Comparison of ENCODE assay signal across 13 mouse cellular contexts in genomic region chr8:117347556-117347955, GRCm38 (mm10).
DNase-seq lines count a peak whose midpoint lies in the region; ATAC-seq and TF ChIP-seq lines count a peak whose summit lies in the region.
"Had no signal": no experiment of that assay in that cellular context is flagged by ENCODE, and none has a peak within 500 bp of the region (broad histone marks: within the 10 kb centered on the region; RNA-seq: fewer than 3 reads in every experiment).

No protein-coding gene starts in this region.

- 51% methylated on average over 4 of the region's 4 CpGs for WGBS in hindbrain, embryonic 12.5 days
- 68% methylated on average over 4 of the region's 4 CpGs for WGBS in hindbrain, embryonic 11.5 days
- WGBS in hindbrain, postnatal 0 days, result 52% methylated on average over 4 of the region's 4 CpGs
- WGBS in kidney, postnatal 0 days, result 47% methylated on average over 4 of the region's 4 CpGs
- 25% methylated on average over 4 of the region's 4 CpGs for WGBS in small intestine, adult 2 months
- 79% methylated on average over 4 of the region's 4 CpGs for WGBS in limb, embryonic 10.5 days

- H3K27me3 ChIP-seq in hindbrain, embryonic 12.5 days, result no peaks in the 10 kb centered on the region
- no peaks in the 10 kb centered on the region for H3K27me3 ChIP-seq in hindbrain, embryonic 11.5 days (ENCODE audit: control insufficient read depth, insufficient read depth, low read length)
- no peaks in the 10 kb centered on the region for H3K27me3 ChIP-seq in hindbrain, postnatal 0 days (ENCODE audit: insufficient read depth, low read length)
- no peaks in the 10 kb centered on the region for H3K27me3 ChIP-seq in kidney, postnatal 0 days (ENCODE audit: insufficient read depth, low read length)
- no peaks in the 10 kb centered on the region for H3K27me3 ChIP-seq in small intestine, adult 2 months (ENCODE audit: control insufficient read depth, insufficient read depth, low read length)
- no peaks in the 10 kb centered on the region for H3K27me3 ChIP-seq in limb, embryonic 10.5 days (ENCODE audit: low read depth, poor library complexity, severe bottlenecking)
- H3K27me3 ChIP-seq: lung, embryonic 15.5 days had no signal

- no peak for TF ChIP-seq CTCF in hindbrain, postnatal 0 days (IDR thresholded peaks at IDR 0.05; ENCODE audit: low read depth)
- TF ChIP-seq CTCF in kidney, postnatal 0 days (IDR thresholded peaks at IDR 0.05; ENCODE audit: low read depth), result no peak
- no peak for TF ChIP-seq CTCF in small intestine, adult 2 months (IDR thresholded peaks at IDR 0.05; ENCODE audit: extremely low read depth, insufficient read length, insufficient replicate concordance, low read depth, low read length)

- H3K4me2 ChIP-seq in hindbrain, embryonic 12.5 days (replicated peaks), result no peak overlapping the region
- no peak overlapping the region for H3K4me2 ChIP-seq in hindbrain, embryonic 11.5 days (replicated peaks; ENCODE audit: low read depth, low read length)
- no peak overlapping the region for H3K4me2 ChIP-seq in hindbrain, postnatal 0 days (ENCODE audit: low read depth, low read length)
- no peak overlapping the region for H3K4me2 ChIP-seq in kidney, postnatal 0 days (ENCODE audit: low read length)
- H3K4me2 ChIP-seq: lung, embryonic 15.5 days; midbrain, embryonic 11.5 days had no signal

- H3K4me1 ChIP-seq in hindbrain, embryonic 12.5 days, result peaks cover 26% of the 10 kb centered on the region
- peaks cover 4% of the 10 kb centered on the region; the same call in 1 of the 2 replicates for H3K4me1 ChIP-seq in hindbrain, embryonic 11.5 days (replicated peaks; ENCODE audit: control insufficient read depth, insufficient read depth, low read length)
- peaks cover 16% of the 10 kb centered on the region; the same call in 1 of the 2 replicates for H3K4me1 ChIP-seq in hindbrain, postnatal 0 days (ENCODE audit: insufficient read depth, low read length)
- peaks cover 21% of the 10 kb centered on the region for H3K4me1 ChIP-seq in kidney, postnatal 0 days (replicated peaks; ENCODE audit: insufficient read depth, low read length)
- peaks cover 43% of the 10 kb centered on the region for H3K4me1 ChIP-seq in small intestine, adult 2 months (ENCODE audit: control insufficient read depth, insufficient read depth, insufficient read length, low read length)
- peaks cover 24% of the 10 kb centered on the region for H3K4me1 ChIP-seq in limb, embryonic 10.5 days

- DNase-seq in hindbrain, embryonic 11.5 days (ENCODE audit: low spot score), result no peak
- no peak for DNase-seq in hindbrain, postnatal 0 days (ENCODE audit: low spot score)
- DNase-seq in kidney, postnatal 0 days (ENCODE audit: low spot score), result no peak
- no peak for DNase-seq in right cerebral cortex, postnatal 4 days
- no peak for DNase-seq in limb, embryonic 10.5 days (ENCODE audit: low spot score)
- no peak for DNase-seq in adrenal gland, adult 18-20 months (ENCODE audit: low spot score in 2 of 2)
- DNase-seq: adrenal gland, adult 8-10 months; embryo, embryonic 11 days; heart, postnatal 36 days had no signal

- ATAC-seq in hindbrain, embryonic 12.5 days (ENCODE audit: low FRiP score), result peak; percentile 12; the same call in 1 of the 2 replicates
- no peak for ATAC-seq in hindbrain, embryonic 11.5 days (ENCODE audit: low FRiP score)
- no peak for ATAC-seq in hindbrain, postnatal 0 days
- peak; percentile 75 for ATAC-seq in kidney, postnatal 0 days (replicated peaks; ENCODE audit: low FRiP score, low read depth)

- TF ChIP-seq POLR2A in small intestine, adult 2 months (IDR thresholded peaks at IDR 0.05; ENCODE audit: low read depth, low read length), result no peak

- no peak overlapping the region for H3K4me3 ChIP-seq in hindbrain, embryonic 12.5 days
- H3K4me3 ChIP-seq in hindbrain, embryonic 11.5 days (ENCODE audit: low read depth, low read length), result no peak overlapping the region
- no peak overlapping the region for H3K4me3 ChIP-seq in hindbrain, postnatal 0 days (ENCODE audit: low read length)
- H3K4me3 ChIP-seq in kidney, postnatal 0 days (replicated peaks; ENCODE audit: low read depth, low read length), result no peak overlapping the region
- H3K4me3 ChIP-seq in small intestine, adult 2 months (ENCODE audit: low read depth, low read length), result no peak overlapping the region
- no peak overlapping the region for H3K4me3 ChIP-seq in limb, embryonic 10.5 days
- H3K4me3 ChIP-seq: lung, embryonic 15.5 days had no signal

- H3K36me3 ChIP-seq in hindbrain, embryonic 12.5 days, result no peaks in the 10 kb centered on the region
- H3K36me3 ChIP-seq in hindbrain, embryonic 11.5 days (ENCODE audit: control insufficient read depth, insufficient read depth, low read length), result no peaks in the 10 kb centered on the region
- no peaks in the 10 kb centered on the region for H3K36me3 ChIP-seq in hindbrain, postnatal 0 days (ENCODE audit: insufficient read depth, low read length)
- no peaks in the 10 kb centered on the region for H3K36me3 ChIP-seq in kidney, postnatal 0 days (ENCODE audit: insufficient read depth, low read length)
- no peaks in the 10 kb centered on the region for H3K36me3 ChIP-seq in small intestine, adult 2 months (ENCODE audit: control insufficient read depth, insufficient read depth, low read length)
- H3K36me3 ChIP-seq in limb, embryonic 10.5 days, result no peaks in the 10 kb centered on the region; the same call in 1 of the 2 replicates
- H3K36me3 ChIP-seq: lung, embryonic 15.5 days had no signal

- no peaks in the 10 kb centered on the region for H3K9me3 ChIP-seq in hindbrain, embryonic 12.5 days (replicated peaks)
- no peaks in the 10 kb centered on the region for H3K9me3 ChIP-seq in hindbrain, embryonic 11.5 days (ENCODE audit: control insufficient read depth, low read length)
- H3K9me3 ChIP-seq in hindbrain, postnatal 0 days (ENCODE audit: low read length), result no peaks in the 10 kb centered on the region
- no peaks in the 10 kb centered on the region for H3K9me3 ChIP-seq in kidney, postnatal 0 days (replicated peaks; ENCODE audit: low read length)
- no peaks in the 10 kb centered on the region for H3K9me3 ChIP-seq in limb, embryonic 10.5 days (replicated peaks)
- H3K9me3 ChIP-seq: lung, embryonic 15.5 days had no signal

- no peak overlapping the region for H3K27ac ChIP-seq in hindbrain, embryonic 12.5 days
- H3K27ac ChIP-seq in hindbrain, embryonic 11.5 days (ENCODE audit: low read depth, low read length), result no peak overlapping the region
- H3K27ac ChIP-seq in hindbrain, postnatal 0 days, result peak overlapping the region; percentile 45; the same call in 1 of the 2 replicates
- peak overlapping the region; percentile 75; the same call in 1 of the 2 replicates for H3K27ac ChIP-seq in kidney, postnatal 0 days
- peak overlapping the region; percentile 85 for H3K27ac ChIP-seq in small intestine, adult 2 months (ENCODE audit: insufficient read depth, low read depth, low read length)
- no peak overlapping the region for H3K27ac ChIP-seq in limb, embryonic 10.5 days
- H3K27ac ChIP-seq: lung, embryonic 15.5 days had no signal

- H3K9ac ChIP-seq in hindbrain, embryonic 12.5 days, result no peak overlapping the region
- no peak overlapping the region for H3K9ac ChIP-seq in hindbrain, embryonic 11.5 days (ENCODE audit: low read depth, low read length)
- no peak overlapping the region for H3K9ac ChIP-seq in hindbrain, postnatal 0 days (replicated peaks; ENCODE audit: low read length)
- H3K9ac ChIP-seq in kidney, postnatal 0 days (ENCODE audit: low read depth, low read length), result no peak overlapping the region
- H3K9ac ChIP-seq: lung, embryonic 15.5 days had no signal

Comparison
In these comparisons a context has a peak if more than half of its experiments do, and no peak if none do; other contexts are left out.
1. ATAC-seq: peak in hindbrain, embryonic 12.5 days (single experiment) and kidney, postnatal 0 days (single experiment); none in hindbrain, embryonic 11.5 days (single experiment) and hindbrain, postnatal 0 days (single experiment).
2. H3K27ac ChIP-seq: peak in hindbrain, postnatal 0 days (single experiment), kidney, postnatal 0 days (single experiment) and small intestine, adult 2 months (single experiment); none in hindbrain, embryonic 12.5 days (single experiment), hindbrain, embryonic 11.5 days (single experiment) and limb, embryonic 10.5 days (single experiment).